Mouse (Mus musculus) ES-Bruce4 (cell line): ENCODE data around the gene Ipo9. TPM values are rescaled to one million over a fixed set of nuclear protein-coding genes. Genes with fewer than 3 reads are reported as not detected.

Experiments used
- H3K27ac ChIP-seq: 2 replicates; pipeline ENCODE4 v1.5.1; 2012; ENCODE audit warnings: low read length, inconsistent platforms; ENCODE audit not compliant: insufficient read depth
- H3K27me3 ChIP-seq: 2 replicates; pipeline ENCODE4 v1.6.1; 2012; ENCODE audit warnings: mild to moderate bottlenecking, low read length, inconsistent platforms; ENCODE audit not compliant: control insufficient read depth, poor library complexity, insufficient read depth, severe bottlenecking
- H3K36me3 ChIP-seq: 2 replicates; pipeline ENCODE4 v1.6.1; 2012; ENCODE audit warnings: inconsistent platforms, mild to moderate bottlenecking, low read length, moderate library complexity; ENCODE audit not compliant: control insufficient read depth, poor library complexity, insufficient read depth, severe bottlenecking
- H3K4me1 ChIP-seq: one replicate; pipeline ENCODE4 v1.8.1; 2011; ENCODE audit warnings: low read length; ENCODE audit not compliant: control insufficient read depth, insufficient read depth
- H3K4me3 ChIP-seq: 2 replicates; pipeline ENCODE4 v1.5.1; 2011; ENCODE audit warnings: low read depth, mild to moderate bottlenecking, low read length
- H3K9ac ChIP-seq: 2 replicates; pipeline ENCODE4 v1.6.1; 2012; ENCODE audit warnings: low read depth, mild to moderate bottlenecking, inconsistent platforms; ENCODE audit not compliant: poor library complexity, severe bottlenecking
- H3K9me3 ChIP-seq: replicated peaks from 2 replicates; pipeline ENCODE4 v1.6.1; 2012; ENCODE audit warnings: mild to moderate bottlenecking, low read length, inconsistent platforms; ENCODE audit not compliant: control insufficient read depth, poor library complexity, insufficient read depth, severe bottlenecking
- CTCF ChIP-seq: IDR thresholded peaks from one replicate; pipeline ENCODE4 v1.8.1; 2011; ENCODE audit warnings: low read depth, low read length
- EP300 ChIP-seq: IDR thresholded peaks from 2 replicates; pipeline ENCODE4 v1.6.1; 2011; ENCODE audit warnings: low read depth, low read length; ENCODE audit not compliant: insufficient read depth
- POLR2A ChIP-seq: IDR thresholded peaks from one replicate; pipeline ENCODE4 v1.8.1; 2011; ENCODE audit warnings: low read length; ENCODE audit not compliant: insufficient read depth
- polyA plus RNA-seq: library from polyadenylated mRNA; stranded (reverse); fragments of >200 nt; gene quantifications from 2 replicates; pipeline ENCODE4 v1.2.4, GENCODE M21; 2011; ENCODE audit warnings: low read depth; ENCODE audit not compliant: missing spikeins, insufficient read depth, insufficient read length

Gene Ipo9
- polyA plus RNA-seq, 1 experiment = 123 TPM

DNA sequence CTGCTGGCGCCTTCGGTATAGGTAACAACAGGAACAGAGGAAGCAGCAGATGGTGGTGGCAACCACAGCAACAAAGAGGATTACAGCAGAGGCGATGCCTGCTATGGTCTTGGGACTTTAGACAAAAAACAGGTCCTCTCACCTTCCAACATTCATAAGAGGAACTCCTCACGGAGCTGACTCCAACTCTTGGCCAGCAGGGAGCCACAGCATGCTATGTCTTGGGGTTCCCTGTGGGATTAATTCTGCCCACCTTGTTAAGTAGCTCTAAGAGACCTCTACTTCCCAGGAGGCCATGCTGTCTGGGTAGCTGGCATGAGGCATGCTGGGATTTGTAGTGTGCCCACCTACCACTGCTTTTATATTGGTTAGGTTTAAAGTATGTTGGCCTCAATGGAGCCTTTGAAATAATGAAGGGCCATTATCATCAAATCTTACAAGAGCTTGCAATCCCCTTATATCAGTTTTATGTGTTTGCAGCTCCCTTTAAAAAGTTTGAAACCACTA, 57.1 kb downstream of the Ipo9 start:
- Histone ChIP-seq H3K27ac (no peak overlapping the region), H3K4me1 (no peaks in the 10 kb centered on the region), H3K27me3 (no peaks in the 10 kb centered on the region), H3K9me3 (no peaks in the 10 kb centered on the region), H3K36me3 (no peaks in the 10 kb centered on the region), H3K9ac (no peak overlapping the region), H3K4me3 (no peak overlapping the region)
- TF ChIP-seq EP300 = no peak
- no peak for TF ChIP-seq POLR2A
- TF ChIP-seq CTCF = no peak

DNA sequence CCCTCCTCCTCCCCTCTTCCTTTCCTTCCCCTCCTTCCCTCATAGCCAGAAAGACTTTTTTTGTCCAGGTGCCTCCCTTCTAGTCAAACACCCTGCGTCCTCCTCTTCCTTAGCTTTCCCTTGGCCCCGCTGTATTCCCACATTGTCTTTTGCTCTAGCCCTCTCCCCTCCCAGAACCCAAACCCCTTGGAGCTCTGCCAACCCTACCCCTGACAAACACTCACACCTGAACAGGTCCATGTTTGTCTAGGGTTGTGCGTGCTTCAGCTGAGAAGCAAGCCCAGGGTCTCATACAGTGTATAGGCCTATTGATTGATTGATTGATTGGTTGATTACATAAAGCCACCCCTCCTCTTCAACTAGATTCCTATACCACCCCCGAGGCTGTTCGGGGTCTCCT, 60.9 kb downstream of the Ipo9 start:
- H3K4me1 ChIP-seq = peaks cover 3% of the 10 kb centered on the region
- no peak overlapping the region for H3K9ac ChIP-seq
- H3K9me3 ChIP-seq = no peaks in the 10 kb centered on the region
- no peak overlapping the region for H3K4me3 ChIP-seq
- TF ChIP-seq POLR2A (no peak), CTCF (no peak), EP300 (no peak)
- H3K27ac ChIP-seq = no peak overlapping the region
- H3K27me3 ChIP-seq = no peaks in the 10 kb centered on the region
- no peaks in the 10 kb centered on the region for H3K36me3 ChIP-seq

DNA sequence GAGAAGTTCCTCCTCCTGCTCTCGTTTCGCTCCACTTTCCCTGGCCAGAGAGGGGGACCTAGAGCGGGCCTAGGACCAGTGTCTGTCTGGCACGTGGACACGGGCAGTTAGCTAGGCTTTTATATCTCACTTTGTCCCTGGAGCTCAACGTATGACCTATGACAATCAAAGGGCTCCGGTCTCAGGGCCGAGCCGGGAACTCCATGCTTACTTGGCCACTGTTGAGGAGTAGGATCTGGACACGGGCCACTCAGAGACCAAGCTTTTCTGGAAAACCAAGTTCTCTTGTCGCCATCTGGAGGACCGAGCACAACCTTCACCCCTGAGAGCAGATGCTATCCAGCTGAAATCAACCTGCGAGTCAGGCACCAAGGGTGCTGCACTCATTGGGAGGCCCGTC, 61.3 kb downstream of the Ipo9 start:
- no peak overlapping the region for H3K27ac ChIP-seq
- H3K9ac ChIP-seq = peak overlapping the region; percentile 31
- no peak overlapping the region for H3K4me3 ChIP-seq
- H3K36me3 ChIP-seq = no peaks in the 10 kb centered on the region
- H3K9me3 ChIP-seq = no peaks in the 10 kb centered on the region
- TF ChIP-seq CTCF = peak; percentile 53
- no peak for TF ChIP-seq EP300
- no peaks in the 10 kb centered on the region for H3K27me3 ChIP-seq
- H3K4me1 ChIP-seq = peaks cover 4% of the 10 kb centered on the region

DNA sequence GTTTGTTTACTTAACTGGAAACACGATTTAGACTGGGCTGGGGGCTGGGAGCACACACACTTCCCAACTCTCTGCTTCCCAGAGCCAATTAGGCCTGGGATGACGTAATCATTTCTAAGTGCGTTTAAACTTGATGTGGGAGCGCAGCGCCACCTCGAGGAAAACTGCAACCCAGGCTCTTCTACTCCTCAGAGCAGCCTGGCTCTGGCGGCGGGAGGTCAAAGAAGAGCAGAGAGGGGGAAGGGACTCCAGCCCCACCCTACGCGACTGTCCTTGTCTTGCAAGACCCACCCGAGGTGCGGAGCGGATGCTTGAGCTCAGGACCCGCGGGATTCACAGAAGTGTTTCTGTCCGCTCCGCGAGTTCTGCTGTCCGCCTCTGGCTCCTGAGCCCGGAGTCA, 62.1 kb downstream of the Ipo9 start:
- Histone ChIP-seq H3K9me3 (no peaks in the 10 kb centered on the region), H3K36me3 (no peaks in the 10 kb centered on the region), H3K27ac (no peak overlapping the region), H3K4me3 (peak overlapping the region; percentile 57), H3K4me1 (peaks cover 4% of the 10 kb centered on the region), H3K9ac (peak overlapping the region; percentile 31), H3K27me3 (no peaks in the 10 kb centered on the region)
- TF ChIP-seq POLR2A (no peak), CTCF (peak; percentile 86), EP300 (peak; percentile 62; the same call in 1 of the 2 replicates)

DNA sequence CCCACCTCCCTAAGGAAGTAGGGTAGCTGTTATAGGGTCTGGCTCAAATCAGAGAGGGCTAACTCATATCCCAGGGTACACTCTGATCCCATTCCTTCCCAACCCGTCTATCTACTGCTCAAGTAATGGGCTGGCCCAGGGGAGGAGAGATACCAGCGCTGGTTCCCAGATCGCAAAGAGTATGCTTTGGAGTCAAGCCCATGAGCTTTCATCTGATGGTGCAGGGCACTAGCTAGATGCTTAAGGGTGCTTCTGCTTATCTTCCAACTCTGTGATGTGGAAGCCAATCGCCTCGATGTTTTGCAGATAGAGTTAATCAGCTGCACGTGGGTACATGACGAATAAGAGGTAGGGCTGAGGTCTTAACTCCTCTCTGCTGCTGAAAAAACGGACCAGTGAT, 62.7 kb downstream of the Ipo9 start:
- no peak overlapping the region for H3K9ac ChIP-seq
- H3K27me3 ChIP-seq = no peaks in the 10 kb centered on the region

DNA sequence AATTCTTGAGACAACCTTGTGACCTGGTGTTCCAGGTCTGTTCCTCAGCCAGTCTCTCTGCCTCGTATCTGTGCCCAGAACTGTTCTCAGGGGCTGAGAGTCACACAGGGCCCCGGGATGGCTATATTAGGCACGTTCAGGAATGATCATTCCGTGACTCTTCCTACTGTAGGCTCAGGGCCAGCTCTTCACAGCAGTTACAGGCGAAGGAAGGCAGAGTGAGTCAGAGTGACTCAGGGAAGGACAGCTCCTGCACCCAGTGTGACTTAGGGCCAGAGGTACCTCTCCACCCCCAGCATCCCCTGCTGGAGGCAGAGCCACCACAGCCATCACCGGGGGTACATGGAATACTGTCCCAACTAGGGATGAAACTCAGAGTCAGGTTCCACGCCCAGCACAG, 63.3 kb downstream of the Ipo9 start:
- peaks cover 2% of the 10 kb centered on the region; the same call in 1 of the 2 replicates for H3K9me3 ChIP-seq
- H3K36me3 ChIP-seq = no peaks in the 10 kb centered on the region
- peaks cover 4% of the 10 kb centered on the region for H3K4me1 ChIP-seq
- TF ChIP-seq CTCF (no peak), POLR2A (no peak), EP300 (no peak)
- no peak overlapping the region for H3K9ac ChIP-seq
- no peak overlapping the region for H3K4me3 ChIP-seq
- no peak overlapping the region for H3K27ac ChIP-seq
- H3K27me3 ChIP-seq = no peaks in the 10 kb centered on the region

More for the DNA sequence above, 62.7 kb downstream of the Ipo9 start:
- Histone ChIP-seq H3K36me3 (no peaks in the 10 kb centered on the region), H3K4me3 (no peak overlapping the region), H3K4me1 (peaks cover 4% of the 10 kb centered on the region), H3K9me3 (no peaks in the 10 kb centered on the region), H3K27ac (no peak overlapping the region)
- TF ChIP-seq POLR2A = no peak
